Mouse (Mus musculus): ENCODE measurements around the gene Psip1.

DNA sequence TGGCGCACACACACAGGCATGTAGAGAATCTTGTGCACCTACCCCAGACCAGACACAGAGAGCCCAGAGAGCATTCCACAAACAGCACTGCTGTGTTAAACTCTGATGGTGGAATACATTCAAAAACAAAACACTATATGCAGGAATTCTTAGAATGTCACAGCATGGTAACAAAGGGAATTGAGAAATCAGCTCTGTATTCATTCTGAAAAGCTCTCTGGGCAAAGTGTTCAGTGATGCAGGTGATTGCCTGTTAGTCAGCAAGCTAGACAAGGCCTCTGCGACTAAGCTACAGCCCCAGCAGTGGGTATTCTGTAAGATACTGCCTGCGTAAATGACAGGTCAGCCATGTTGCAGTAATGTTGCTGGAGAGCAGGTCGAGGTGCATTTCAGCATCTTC, 35.5 kb downstream of the Psip1 start:
- TF ChIP-seq POLR2A (IDR thresholded peaks at IDR 0.05; ENCODE audit: low read depth, low read length) (no peak), CTCF (IDR thresholded peaks at IDR 0.05; ENCODE audit: extremely low read depth, insufficient read length, insufficient replicate concordance, low read depth, low read length) (no peak)

Data from small intestine, adult 2 months (tissue).